Mouse (Mus musculus): ENCODE measurements at regions not wholly inside any gene's neighbourhood (a gene's known extent, or its start where the extent isn't known, plus 50 kb on each side); places are given as distances from the start of the nearest gene placed in this dataset.

DNA sequence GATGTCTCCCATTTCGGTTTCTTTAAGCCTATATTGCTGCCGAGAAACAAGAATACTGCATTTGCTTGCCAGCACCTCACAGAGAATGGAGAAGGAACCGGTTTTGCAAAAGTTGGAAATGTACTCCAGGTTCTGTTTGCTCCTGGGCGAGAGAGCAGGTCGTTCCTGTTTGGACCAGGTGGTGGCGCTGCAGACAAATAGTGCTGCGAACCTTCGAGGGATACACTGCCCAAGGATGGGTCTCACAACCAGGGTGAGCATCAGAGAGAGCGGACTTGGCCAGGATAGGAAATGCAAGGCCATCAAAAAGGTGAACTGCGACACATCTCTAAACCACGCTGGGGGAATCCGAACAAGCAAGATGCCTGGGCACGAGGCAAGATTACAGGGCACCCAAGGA, 54.0 kb upstream of the Ets2 start:
- no peaks in the 10 kb centered on the region for H3K9me3 ChIP-seq (replicated peaks; ENCODE audit: low read length)
- H3K27ac ChIP-seq (ENCODE audit: insufficient read depth, low read depth): no peak overlapping the region
- DNase-seq (ENCODE audit: extremely low read depth): peak; percentile 64
- no peak overlapping the region for H3K4me2 ChIP-seq (ENCODE audit: insufficient read depth, low read depth, poor library complexity, severe bottlenecking)
- H3K4me1 ChIP-seq (ENCODE audit: control insufficient read depth in 1 of 2, insufficient read depth in 2 of 2): peaks cover 2 to 3% of the 10 kb centered on the region in 2 experiments; a peak in 1 of 4 replicates
- H3K36me3 ChIP-seq (replicated peaks in 1 of 2; ENCODE audit: control insufficient read depth in 1 of 2, insufficient read depth in 1 of 2, low read length in 1 of 2): no peaks in the 10 kb centered on the region
- peak; percentile 71 to 95 for TF ChIP-seq CTCF (conservative IDR thresholded peaks at IDR 0.05 in 1 of 2, IDR thresholded peaks at IDR 0.05 in 1 of 2; ENCODE audit: low read depth in 2 of 2, low read length in 2 of 2)
- no peak for TF ChIP-seq CHD2 (IDR thresholded peaks at IDR 0.05; ENCODE audit: low read length)
- peak; percentile 91 for TF ChIP-seq ZC3H11A (IDR thresholded peaks at IDR 0.05; ENCODE audit: low read depth, low read length)
- TF ChIP-seq SMC3 (IDR thresholded peaks at IDR 0.05; ENCODE audit: low read depth, low read length): peak; percentile 97
- peak; percentile 92 for TF ChIP-seq RAD21 (IDR thresholded peaks at IDR 0.05; ENCODE audit: low read depth, low read length)
- no peak for TF ChIP-seq JUND (conservative IDR thresholded peaks at IDR 0.05; ENCODE audit: low read depth, low read length)
- 0 out of 2 replicates have a peak, but pooled peaks have one; percentile 17 for TF ChIP-seq IRF4 (IDR thresholded peaks at IDR 0.05; ENCODE audit: low read depth, low read length)
- TF ChIP-seq JUN (IDR thresholded peaks at IDR 0.05; ENCODE audit: insufficient read depth, low read depth, low read length): no peak
- no peaks in the 10 kb centered on the region for H3K27me3 ChIP-seq (replicated peaks)
- no peaks in the 10 kb centered on the region for H3K79me2 ChIP-seq (replicated peaks; ENCODE audit: control insufficient read depth, extremely low read depth, insufficient read depth, poor library complexity, severe bottlenecking)
- in situ Hi-C loops (cut with MboI; ENCODE audit: low pct_ligation_motif_present, low pct_unique_long_range_greater_than_20kb, low sequenced_read_pairs) (no loop called here), dilution Hi-C loops (cut with MboI; ENCODE audit: extremely low pct_ligation_motif_present, extremely low pct_unique_long_range_greater_than_20kb, low sequenced_read_pairs) (no loop called here)
- no peak overlapping the region for H3K4me3 ChIP-seq (replicated peaks in 1 of 3; ENCODE audit: low read depth in 2 of 3, low read length in 2 of 3, poor library complexity in 1 of 3)
- no peak overlapping the region for H3K9ac ChIP-seq (ENCODE audit: insufficient read depth, low read depth)

DNA sequence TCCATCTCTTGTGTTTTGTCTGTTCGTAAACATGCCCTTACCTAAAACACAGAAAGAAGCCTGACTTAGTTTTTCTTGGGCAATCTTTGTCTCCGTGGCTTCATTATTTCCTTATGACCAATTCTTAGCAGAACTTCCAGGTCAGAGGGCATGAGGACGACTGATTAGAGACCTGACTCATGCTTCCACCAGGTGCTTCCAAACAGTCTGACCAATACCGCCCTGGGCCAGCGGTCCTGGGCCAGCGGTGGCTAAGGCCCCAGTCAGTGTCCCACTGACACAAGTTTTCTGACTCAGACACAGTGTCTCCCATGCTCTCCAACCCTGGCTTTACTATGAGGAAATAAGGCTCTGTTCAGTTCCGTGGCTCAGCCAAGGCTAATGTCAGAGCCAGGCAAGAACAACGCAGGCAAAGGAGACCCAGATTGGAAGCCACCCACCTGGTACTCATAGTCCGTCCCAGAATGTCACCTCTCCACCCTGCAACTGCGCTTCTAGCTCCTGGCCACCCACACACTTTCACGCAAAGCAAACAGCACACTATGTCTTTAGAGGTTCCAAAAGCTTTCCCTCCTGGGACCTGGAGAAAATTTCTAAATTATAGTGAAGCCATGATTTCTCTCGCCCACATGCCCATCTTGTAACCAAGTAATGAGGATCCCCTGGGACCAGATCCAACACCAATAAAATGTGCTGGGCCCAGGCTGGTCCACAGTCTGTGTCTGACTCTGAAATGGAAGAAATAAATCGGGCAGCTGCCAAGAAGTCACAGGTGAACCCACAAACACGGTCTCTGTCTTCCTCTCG, 56.6 kb upstream of the Erg start:
- H3K79me2 ChIP-seq (replicated peaks; ENCODE audit: control insufficient read depth, extremely low read depth, insufficient read depth, poor library complexity, severe bottlenecking): no peaks in the 10 kb centered on the region
- dilution Hi-C loops (cut with MboI; ENCODE audit: extremely low pct_ligation_motif_present, extremely low pct_unique_long_range_greater_than_20kb, low sequenced_read_pairs) (no loop called here), in situ Hi-C loops (cut with MboI; ENCODE audit: low pct_ligation_motif_present, low pct_unique_long_range_greater_than_20kb, low sequenced_read_pairs) (no loop called here)
- no peaks in the 10 kb centered on the region for H3K9me3 ChIP-seq (replicated peaks; ENCODE audit: low read length)
- TF ChIP-seq SMC3 (IDR thresholded peaks at IDR 0.05; ENCODE audit: low read depth, low read length) (no peak), PAX5 (IDR thresholded peaks at IDR 0.05; ENCODE audit: low read length) (no peak), SIN3A (IDR thresholded peaks at IDR 0.05; ENCODE audit: low read length) (no peak), UBTF (IDR thresholded peaks at IDR 0.05; ENCODE audit: low read depth, low read length) (no peak), ZMIZ1 (IDR thresholded peaks at IDR 0.05; ENCODE audit: low read depth, low read length) (no peak), GABPA (IDR thresholded peaks at IDR 0.05; ENCODE audit: insufficient replicate concordance, low read depth, low read length) (no peak), TBP (conservative IDR thresholded peaks at IDR 0.05; ENCODE audit: low read depth, low read length) (no peak), MXI1 (IDR thresholded peaks at IDR 0.05; ENCODE audit: low read depth, low read length) (no peak), MAFK (IDR thresholded peaks at IDR 0.05; ENCODE audit: insufficient replicate concordance, low read length) (no peak), CTCF (conservative IDR thresholded peaks at IDR 0.05 in 1 of 2, IDR thresholded peaks at IDR 0.05 in 1 of 2; ENCODE audit: low read depth in 2 of 2, low read length in 2 of 2) (no peak), RAD21 (IDR thresholded peaks at IDR 0.05; ENCODE audit: low read depth, low read length) (no peak), JUN (IDR thresholded peaks at IDR 0.05; ENCODE audit: insufficient read depth, low read depth, low read length) (no peak), POLR2A (IDR thresholded peaks at IDR 0.05; ENCODE audit: low read depth, low read length) (no peak), RCOR1 (conservative IDR thresholded peaks at IDR 0.05; ENCODE audit: low read depth, low read length) (no peak), NRF1 (IDR thresholded peaks at IDR 0.05; ENCODE audit: low read depth, low read length) (no peak), USF2 (conservative IDR thresholded peaks at IDR 0.05; ENCODE audit: low read depth, low read length) (no peak)
- DNase-seq (ENCODE audit: extremely low read depth): no peak
- no peaks in the 10 kb centered on the region for H3K27me3 ChIP-seq (replicated peaks)
- H3K4me3 ChIP-seq (replicated peaks in 1 of 3; ENCODE audit: low read depth in 2 of 3, low read length in 2 of 3, poor library complexity in 1 of 3): no peak overlapping the region
- no peak overlapping the region for H3K4me2 ChIP-seq (ENCODE audit: insufficient read depth, low read depth, poor library complexity, severe bottlenecking)
- no peak overlapping the region for H3K27ac ChIP-seq (ENCODE audit: insufficient read depth, low read depth)
- H3K9ac ChIP-seq (ENCODE audit: insufficient read depth, low read depth): no peak overlapping the region
- no peaks in the 10 kb centered on the region for H3K36me3 ChIP-seq (replicated peaks in 1 of 2; ENCODE audit: control insufficient read depth in 1 of 2, insufficient read depth in 1 of 2, low read length in 1 of 2)
- peaks cover 0 to under 1% of the 10 kb centered on the region in 2 experiments; a peak in 1 of 4 replicates for H3K4me1 ChIP-seq (ENCODE audit: control insufficient read depth in 1 of 2, insufficient read depth in 2 of 2)
